Mouse (Mus musculus) adrenal gland, postnatal 4 days (tissue): ENCODE measurements at regions not wholly inside any gene's neighbourhood (a gene's known extent, or its start where the extent isn't known, plus 50 kb on each side); places are given as distances from the start of the nearest gene placed in this dataset.

Experiments
- DNase-seq, 2 experiments: peaks; one replicate each; pipeline ENCODE4 v3.0.0; 2021 to 2022; ENCODE audit warnings: low spot score in 2 of 2, mixed read lengths in 2 of 2

DNA sequence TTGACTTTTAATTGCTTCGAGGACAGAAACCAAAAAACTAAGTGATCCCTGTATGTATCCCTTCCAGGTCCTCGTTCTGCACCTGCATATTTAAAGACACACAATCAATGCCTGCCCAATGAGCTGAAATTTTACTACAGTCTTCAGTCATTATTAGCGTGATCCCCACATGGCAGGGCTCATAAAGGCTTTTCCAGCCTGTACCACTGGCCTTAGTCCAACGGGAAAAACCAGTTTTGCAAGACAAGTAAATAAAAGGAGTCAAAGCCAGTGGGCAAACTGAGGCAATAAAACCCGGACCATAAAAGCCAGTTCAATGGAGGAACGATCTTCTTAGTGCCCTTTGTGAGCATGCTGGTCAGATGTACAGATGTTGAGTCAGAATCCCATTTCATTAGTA lies 145.8 kb upstream of the Plcz1 start:
- no peak for DNase-seq

DNA sequence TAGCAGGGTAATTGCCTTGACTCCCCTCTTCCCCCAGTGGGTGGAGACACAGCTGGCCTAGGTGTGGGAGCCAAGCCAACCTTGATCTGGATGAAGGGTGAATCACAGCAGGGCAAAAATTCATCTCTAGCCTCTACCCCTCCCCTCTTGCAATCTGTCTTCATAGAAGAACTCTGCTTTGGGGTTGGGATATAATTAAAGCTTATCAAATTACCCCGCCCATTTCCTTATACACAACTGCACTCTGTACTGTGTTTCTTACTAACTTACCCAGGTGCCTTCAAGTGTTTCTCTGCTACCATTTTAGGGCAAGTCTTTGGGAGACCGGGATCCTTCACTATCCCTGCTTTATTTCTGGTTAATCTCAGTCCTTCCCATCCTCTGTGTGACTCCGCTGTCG lies 138.7 kb upstream of the Plcz1 start:
- no peak for DNase-seq

DNA sequence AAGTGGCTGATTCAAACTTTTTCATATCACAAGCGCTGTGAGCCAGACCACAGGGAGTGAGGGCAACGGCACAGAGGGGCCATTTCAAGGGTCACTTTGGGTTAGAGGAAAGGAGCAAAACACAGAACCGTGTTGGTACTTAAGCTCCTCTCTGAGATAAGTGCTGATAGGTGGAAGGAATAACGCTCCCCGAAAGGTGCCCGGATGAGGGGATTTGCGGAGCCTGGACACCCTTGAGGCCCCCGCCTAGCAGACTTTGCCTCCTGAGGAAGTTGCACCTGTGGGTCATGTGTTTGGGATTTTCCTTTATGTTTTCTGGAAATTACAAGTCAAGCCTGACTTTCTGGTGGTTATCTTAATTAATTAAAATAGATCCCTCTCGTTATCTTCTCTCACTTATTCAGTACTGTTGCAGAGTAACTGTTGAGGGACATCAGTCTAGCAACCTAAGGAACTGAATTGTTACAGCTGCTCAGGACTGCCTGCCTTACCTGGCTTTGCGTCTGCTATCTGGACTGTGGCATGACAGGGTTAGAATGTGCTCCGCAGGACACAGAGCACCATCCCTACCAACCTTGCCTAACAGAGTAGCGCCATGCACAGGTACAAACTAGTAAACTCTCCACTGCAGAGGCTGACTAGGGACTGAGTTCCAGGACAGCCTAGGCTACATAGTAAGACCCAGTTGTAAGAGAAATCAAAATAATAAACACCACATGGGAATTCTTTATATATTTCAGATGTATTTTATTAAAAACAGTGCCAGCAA lies 137.4 kb upstream of the Plcz1 start:
- no peak for DNase-seq

DNA sequence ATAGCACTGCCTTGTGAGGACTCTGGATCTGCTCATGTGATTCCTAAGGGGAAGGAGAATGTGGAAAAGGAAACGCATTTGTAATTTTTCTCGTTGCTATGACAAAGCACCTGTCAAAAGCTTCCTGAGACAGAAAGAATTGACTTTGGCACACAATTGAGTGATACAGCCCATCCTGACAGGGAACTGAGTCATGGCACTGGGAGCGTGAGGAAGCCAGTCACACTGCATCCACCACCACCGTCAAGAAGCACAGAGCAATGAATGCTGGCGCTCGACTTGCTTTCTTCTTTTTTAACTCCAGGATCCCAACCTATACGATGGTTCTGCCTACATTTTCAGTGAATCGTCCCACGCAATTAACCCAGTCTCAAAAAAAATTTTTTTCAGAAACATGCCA lies 131.5 kb upstream of the Plcz1 start:
- DNase-seq: no peak

DNA sequence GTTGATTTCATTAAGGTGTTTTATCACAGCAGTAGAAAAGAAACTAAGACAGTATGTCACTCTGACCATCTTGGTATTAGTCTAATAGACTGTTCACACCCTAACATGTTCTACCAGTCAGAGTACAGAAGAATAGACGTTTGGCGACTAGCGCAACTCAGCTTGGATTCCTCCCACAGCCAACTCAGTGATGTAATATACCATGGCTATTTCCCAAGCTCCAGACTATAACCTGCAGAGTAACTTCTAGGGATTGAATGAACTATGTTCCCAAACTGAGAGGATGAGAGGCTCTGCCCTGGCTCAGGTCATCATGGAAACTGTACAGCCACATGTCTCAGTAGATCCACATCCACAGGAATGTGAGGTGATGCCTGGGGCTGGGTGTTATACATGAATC lies 128.6 kb upstream of the Plcz1 start:
- DNase-seq: no peak

DNA sequence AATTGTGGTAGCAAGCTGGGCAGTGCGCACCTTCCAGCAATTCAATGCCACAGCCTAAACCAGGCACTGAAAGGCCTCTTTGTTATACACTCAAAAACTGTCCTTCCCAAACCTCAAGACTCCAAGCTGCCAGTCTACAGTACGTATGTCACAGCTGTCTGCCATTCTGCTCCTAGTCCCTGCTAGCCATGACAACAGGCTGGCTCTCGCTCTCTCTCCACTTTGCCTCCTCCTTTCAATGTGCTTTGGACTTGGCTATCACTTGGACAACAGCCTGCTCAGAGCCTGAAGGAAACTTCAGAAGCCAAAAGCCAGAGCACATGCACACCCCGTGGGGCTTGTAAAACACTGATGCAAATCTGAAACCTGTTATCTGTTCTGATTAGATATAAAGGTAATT lies 125.9 kb upstream of the Plcz1 start:
- DNase-seq: no peak

DNA sequence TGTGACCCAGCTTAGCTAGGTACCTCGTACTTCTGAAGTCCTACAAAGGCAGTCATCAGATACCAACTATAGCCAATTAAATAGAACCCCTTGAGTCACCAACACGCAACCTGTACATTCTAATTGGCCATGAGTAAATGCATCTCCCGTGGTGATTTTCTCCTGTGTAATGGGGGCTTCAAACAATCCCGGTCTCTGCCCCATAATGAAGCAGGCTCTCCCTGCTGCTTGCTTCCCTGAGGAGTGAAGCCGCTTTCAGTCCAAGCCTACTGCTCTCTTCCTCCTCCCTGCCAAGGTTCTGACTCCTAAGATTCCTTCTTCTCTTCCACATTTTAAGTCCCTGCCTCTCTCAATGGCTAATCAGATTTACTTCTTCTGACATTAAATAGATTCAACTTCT lies 121.5 kb upstream of the Plcz1 start:
- DNase-seq: no peak

DNA sequence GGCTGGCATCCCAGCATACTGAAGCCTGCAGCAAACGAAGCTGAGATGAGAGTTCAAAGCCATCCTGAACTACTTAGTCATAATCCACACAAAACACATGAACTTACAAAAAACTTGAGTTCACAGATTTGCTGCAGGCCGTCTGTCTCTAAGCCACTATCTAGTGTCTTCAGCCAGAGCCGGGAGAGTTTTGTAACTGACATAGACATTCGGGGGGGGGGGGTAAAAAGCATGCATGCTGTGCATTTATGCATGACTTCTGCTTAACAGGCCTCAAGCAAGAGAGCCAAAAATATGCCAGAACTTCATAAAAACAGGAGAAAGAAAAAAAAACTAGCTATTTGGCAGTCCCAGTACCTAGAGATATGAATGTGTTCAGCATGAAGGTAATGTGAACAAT lies 120.2 kb upstream of the Plcz1 start:
- DNase-seq: no peak

DNA sequence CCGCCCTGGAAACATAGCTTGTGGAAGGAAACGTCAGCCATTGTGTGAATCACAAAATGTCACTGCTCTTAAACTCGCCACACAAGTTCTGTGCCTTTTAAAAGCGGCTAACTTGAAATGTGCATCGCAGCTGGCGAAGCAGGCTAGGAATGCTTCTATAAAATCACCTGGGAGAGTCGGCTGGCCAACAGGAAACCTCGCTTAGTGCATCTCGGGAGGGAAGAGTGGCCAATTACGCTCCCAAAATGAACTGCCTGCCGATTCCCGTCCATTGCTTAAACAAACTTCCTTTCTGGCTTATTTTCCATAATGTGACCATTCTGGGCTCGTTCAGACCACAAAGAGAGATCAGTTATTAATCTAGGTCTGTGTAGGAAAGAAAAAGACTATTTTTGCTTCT lies 119.7 kb upstream of the Plcz1 start:
- DNase-seq: no peak

DNA sequence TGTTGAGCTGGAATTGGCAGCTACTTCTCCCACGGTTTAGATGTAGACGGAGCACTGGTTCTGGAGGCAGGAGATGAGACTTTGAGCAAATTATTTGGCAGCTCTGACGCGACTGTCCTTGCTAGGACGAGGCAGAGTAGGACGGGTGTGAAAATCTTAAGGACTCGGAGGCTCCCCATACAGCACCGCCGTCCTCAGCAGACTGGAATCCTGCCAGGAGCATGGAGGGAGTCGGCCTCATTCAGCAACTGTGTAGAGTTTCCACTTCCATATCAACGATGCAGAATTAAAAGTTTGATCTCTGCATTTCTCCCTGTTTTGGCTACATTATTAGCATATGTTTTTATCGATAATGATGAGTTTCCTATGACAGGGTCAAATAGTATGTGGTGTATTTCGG lies 117.7 kb upstream of the Plcz1 start:
- no peak for DNase-seq

DNA sequence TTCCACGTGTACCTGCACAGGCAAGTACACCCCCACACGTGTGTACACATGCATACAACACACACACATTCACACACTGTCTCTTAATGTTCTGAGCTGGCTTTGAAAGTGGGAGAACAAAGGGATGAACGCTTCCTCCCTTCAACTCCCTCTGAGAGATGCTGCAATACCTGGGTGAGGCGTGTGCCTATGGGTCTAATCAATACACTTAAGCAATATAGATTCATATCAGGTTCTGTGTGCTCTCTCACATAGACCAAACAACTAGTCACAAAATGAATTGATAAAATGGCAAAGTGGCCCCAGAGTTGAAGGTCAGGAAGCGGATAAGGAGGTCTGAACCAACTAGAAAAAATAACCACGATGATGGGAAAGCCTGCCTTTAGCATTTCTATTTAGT lies 116.1 kb upstream of the Plcz1 start:
- no peak for DNase-seq

DNA sequence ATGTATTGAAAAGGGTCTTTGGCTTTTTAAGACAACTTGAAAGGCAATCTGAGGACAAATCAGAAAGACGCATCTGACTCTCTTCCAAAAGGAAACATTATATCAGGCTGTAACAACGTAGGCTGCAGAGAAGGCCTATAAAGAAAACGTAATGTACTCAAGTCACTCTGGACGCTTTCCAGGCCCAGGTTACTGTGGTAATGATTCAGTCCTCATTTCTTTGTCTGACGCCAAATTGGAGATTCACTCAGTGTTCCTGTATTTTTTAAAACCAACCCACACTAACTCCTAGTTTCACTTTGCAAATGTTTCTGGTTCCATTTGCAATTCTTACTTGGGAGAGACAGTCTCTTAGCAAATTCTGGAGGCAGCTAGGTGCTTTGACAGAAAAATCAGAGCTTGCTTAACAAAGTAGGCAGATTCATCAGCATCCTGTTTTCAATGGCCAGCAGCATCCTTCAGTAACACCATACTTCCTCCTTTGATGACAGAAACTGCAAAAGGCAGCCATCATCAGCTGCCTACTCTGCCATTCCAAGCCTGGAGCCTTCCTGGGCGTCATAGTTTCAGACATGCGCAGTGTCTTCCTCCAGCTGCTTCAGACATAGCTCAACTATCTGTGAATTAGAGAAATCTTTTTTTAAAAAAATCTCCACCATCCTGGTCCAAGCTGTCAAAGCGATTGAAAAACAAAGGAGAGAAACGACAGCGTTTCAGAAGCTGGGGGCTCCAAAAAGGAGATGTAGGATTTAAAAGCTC lies 111.3 kb upstream of the Plcz1 start:
- DNase-seq: no peak

DNA sequence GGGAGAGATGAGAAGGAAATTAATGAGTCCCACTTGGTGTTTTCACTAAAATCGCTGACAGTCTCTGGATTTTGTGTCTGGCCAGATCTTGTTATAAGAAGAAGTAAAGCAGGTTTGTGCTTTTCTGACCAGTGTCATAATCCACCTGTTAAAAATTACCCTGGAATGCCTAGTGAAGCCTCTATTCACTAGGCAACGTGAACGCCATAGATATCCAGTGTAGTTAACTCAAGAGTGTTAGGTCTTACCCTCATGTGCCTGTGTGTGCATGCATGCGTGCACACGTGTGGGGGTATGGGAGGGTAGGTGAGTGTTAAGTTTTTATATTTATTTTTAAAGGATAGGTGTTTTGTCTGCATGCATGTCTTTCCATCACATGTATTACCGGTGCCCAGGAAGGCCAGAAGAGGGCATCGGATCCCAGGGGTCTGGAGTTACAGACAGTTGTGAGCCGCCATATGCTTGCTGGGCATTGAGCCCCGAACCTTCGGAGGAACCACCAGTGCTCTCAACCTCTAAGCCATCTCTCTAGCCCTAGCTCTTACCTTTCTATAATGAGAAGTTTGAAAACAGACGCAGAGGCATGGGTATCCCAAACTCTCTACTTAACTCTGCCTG lies 107.5 kb upstream of the Plcz1 start:
- DNase-seq: no peak

DNA sequence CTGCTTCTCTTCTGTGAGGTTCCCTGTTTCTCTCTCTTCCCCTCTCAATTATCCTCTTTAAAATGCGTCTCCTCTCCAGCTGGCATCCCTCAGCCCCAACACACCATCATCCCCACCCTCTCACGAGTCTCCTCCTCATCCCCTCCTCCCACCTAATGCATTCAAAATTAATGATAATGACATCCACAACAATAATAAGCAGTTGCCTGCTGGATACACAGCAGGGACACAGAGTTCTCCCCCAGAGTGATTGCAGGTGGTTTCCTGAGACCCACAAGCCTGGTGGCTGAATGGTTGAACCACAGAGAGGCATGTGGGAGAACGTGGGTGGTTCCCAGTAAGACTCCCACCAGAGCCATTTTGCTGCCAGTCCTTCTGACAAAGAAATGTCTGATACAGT lies 106.9 kb upstream of the Plcz1 start:
- no peak for DNase-seq

DNA sequence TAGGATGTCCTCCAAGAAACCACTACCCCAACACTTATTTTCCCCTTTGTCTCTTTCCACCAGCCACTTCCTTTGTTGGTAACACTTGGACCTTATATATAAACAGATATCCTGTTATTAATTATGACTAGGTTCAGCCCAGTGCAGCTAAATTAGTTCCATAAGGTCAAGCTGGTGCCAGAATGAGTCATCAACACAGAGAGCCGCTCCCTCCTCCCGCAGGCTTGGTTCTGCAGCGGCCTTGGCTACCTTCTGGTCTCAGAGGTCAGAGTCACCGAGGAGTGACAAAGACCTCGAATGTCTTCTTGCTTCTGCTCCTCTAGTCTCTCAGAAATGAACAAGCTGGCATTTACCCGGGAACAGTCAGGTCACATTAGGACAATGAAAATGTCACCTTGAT lies 106.5 kb upstream of the Plcz1 start:
- DNase-seq: peak in 1 of 2 experiments; percentile 8

DNA sequence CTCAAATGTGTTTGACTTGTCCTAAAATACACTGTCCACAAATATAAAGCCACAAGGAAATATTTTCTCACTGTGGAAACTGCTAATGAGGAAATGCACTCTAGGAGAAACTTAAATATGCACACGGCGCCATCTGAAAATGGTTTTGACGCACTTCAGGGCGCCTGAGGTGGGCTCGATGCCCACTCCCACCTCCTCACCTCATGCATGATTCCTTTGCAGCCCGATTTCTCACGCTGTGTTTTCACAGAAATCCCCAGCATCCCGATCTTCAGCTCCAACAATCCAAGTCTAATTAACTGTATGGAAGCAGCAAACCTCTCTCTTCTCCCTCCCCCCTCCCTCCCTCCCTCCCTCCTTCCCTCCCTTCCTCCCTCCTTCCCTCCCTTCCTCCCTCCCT lies 92.5 kb upstream of the Plcz1 start:
- DNase-seq: no peak

DNA sequence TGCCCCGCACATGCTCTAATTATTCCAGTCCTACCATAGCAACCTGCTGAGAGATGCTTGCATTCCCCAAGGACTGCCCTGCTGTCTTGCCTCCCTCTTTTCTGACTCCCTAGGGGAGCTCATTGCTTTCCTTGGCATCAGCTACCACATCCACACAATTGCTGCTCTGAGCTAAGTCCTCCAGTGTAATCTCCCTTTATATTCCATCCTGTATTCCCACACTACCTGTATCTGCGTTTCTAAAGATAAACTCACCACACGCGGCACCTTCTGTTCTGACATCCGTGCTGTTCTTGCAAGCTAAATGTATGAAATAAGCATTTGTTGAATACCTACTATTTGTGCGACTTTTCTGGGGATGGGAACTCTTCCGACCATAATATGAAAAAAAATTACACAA lies 85.4 kb upstream of the Plcz1 start:
- no peak for DNase-seq

DNA sequence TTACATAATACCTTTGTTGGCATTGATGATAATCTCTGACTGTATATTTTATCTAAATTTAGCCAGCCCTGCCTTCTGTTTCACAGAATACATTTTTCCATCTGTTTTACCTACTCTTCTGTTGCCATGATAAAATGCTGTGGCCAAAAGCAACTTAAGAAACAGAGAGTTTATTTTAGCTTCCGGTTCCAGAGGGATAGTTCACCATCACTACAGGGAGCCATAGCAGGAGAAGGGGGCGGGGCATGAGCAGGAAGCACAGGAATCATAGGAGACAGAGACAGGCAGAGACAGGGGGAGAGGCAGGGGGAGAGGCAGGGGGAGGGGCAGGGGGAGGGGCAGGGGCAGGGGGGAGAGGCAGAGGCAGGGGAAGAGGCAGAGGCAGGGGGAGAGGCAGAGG lies 72.8 kb upstream of the Plcz1 start:
- DNase-seq: no peak

DNA sequence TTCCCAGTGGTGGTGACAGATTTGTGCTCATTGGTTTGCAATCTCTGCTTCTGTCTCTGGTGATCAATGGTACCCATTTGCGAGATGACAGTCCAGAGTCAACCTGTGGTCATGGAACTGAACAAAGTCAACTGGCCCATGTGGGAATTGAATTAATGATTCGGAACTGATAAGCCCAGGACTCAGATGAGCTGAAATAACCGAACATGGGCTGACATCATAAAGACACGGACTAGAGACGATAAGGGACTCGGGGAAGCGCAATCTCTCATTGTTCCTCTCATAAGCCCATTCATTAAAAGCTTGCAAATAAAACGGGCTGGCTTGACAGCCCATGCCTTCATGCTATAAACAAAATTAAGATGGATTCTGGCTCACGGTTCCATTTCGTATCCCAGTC lies 70.8 kb upstream of the Plcz1 start:
- DNase-seq: no peak

DNA sequence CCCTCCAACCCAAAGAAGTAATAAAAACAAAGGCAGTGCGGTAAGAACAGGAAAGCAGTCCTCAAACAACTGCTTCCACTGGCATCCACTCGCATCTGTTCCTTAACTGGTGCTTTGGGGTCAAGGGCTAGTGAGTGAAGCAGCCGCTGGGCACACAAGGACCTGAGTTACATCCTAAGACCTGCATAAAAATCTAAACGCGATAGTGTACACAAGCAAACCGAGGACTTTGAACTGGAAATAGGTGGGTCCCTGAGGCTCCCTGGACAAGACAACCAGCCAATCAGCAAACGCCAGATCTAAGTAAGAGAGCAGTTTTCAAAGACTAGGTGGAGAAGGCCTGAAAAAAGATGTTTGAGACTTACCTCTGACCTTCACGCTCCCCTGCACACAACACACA lies 66.8 kb upstream of the Plcz1 start:
- no peak for DNase-seq

DNA sequence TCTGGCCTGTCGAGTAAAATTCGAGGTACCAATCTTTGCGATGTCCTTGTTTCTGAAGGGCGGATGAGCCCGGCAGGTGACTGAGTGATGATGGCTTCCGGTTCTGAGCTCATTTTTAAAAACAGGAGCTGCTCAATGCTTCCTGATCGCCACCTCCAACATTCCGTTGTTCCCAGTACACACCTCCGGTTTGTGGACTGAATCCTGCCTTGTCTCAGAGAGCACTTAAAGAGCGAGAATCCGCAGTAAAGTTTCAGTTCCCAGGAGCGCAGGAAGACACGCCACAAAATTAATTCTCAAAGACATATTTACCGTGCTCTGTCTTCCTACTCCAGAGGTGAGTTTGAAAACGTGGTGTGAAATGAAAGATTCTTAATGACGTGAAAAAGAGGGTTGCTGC lies 66.4 kb upstream of the Plcz1 start:
- no peak for DNase-seq

DNA sequence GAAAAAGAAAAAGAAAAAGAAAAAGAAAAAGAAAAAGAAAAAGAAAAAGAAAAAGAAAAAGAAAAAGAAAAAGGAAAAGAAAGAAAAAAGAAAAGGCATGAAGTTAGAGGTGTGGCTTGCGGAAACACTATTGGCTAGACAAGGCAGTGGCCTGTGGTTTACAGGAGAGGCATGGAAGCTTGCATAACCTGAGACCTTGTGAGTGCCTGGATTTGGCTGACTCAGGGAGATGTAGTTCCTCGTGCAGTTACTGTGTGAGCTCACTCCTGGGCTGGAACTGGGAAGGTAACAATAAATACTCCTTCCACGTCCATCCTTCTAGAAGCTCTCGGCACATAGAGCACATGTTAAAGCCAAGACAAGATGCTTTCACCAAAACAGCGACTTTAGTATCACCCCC lies 64.9 kb upstream of the Plcz1 start:
- DNase-seq: no peak

DNA sequence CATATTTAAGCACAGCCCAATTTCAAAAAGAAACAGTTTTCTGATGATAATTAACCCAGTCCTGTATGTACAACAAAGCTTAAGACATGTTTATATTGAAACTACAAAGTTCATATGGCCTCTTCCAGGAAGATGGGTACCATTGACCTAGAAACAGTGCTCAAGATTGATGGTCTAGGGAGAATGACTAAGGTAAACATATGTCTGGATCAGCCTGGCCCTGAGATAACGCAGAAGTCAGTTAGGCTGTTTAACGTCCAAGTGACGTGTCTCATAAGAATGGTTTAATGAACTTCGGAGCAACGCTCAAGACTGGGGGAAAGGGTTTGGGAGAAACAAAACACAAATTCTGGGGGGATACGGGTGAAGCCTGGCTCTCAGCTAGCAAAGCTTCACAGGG lies 60.8 kb upstream of the Plcz1 start:
- DNase-seq: no peak
